Mouse (Mus musculus) ovary, postnatal 36 days (tissue): ENCODE measurements around the gene Fbxl17.

Experiments
- DNase-seq: peaks from one replicate; pipeline ENCODE4 v3.0.0; 2022; ENCODE audit warnings: low spot score, mixed read lengths

Fbxl17 gene

GRCm38 (mm10) chr17:63280990-63281389, 218.8 kb downstream of the Fbxl17 start:
- DNase-seq: no peak

GRCm38 (mm10) chr17:63279144-63279543, 220.7 kb downstream of the Fbxl17 start:
- no peak for DNase-seq

- DNase-seq: no peak
These were observed 226.5 kb downstream of the Fbxl17 start for GRCm38 (mm10) chr17:63273353-63273752.

GRCm38 (mm10) chr17:63272914-63273313, 226.9 kb downstream of the Fbxl17 start:
- no peak for DNase-seq

- DNase-seq: no peak
These were observed 228.8 kb downstream of the Fbxl17 start for GRCm38 (mm10) chr17:63271000-63271399.

- DNase-seq: no peak
These were observed 229.3 kb downstream of the Fbxl17 start for GRCm38 (mm10) chr17:63270513-63270912.

GRCm38 (mm10) chr17:63262674-63263073, 237.1 kb downstream of the Fbxl17 start:
- no peak for DNase-seq

GRCm38 (mm10) chr17:63261508-63262141, 238.2 kb downstream of the Fbxl17 start:
- no peak for DNase-seq

- no peak for DNase-seq
These were observed 240.7 kb downstream of the Fbxl17 start for GRCm38 (mm10) chr17:63259091-63259490.

- DNase-seq: no peak
These were observed 253.6 kb downstream of the Fbxl17 start for GRCm38 (mm10) chr17:63246144-63246619.

- no peak for DNase-seq
These were observed 254.3 kb downstream of the Fbxl17 start for GRCm38 (mm10) chr17:63245472-63245871.

- no peak for DNase-seq
These were observed 257.1 kb downstream of the Fbxl17 start for GRCm38 (mm10) chr17:63242761-63243160.

- DNase-seq: no peak
These were observed 259.1 kb downstream of the Fbxl17 start for GRCm38 (mm10) chr17:63240731-63241106.

- DNase-seq: no peak
These were observed 259.6 kb downstream of the Fbxl17 start for GRCm38 (mm10) chr17:63240021-63240730.

- DNase-seq: no peak
These were observed 263.0 kb downstream of the Fbxl17 start for GRCm38 (mm10) chr17:63236846-63237245.

- no peak for DNase-seq
These were observed 263.6 kb downstream of the Fbxl17 start for GRCm38 (mm10) chr17:63236221-63236620.

GRCm38 (mm10) chr17:63235821-63236220, 264.0 kb downstream of the Fbxl17 start:
- DNase-seq: no peak

- no peak for DNase-seq
These were observed 270.7 kb downstream of the Fbxl17 start for GRCm38 (mm10) chr17:63229111-63229510.

GRCm38 (mm10) chr17:63226380-63226779, 273.4 kb downstream of the Fbxl17 start:
- DNase-seq: no peak

GRCm38 (mm10) chr17:63225959-63226358, 273.9 kb downstream of the Fbxl17 start:
- no peak for DNase-seq

GRCm38 (mm10) chr17:63223675-63224074, 276.1 kb downstream of the Fbxl17 start:
- no peak for DNase-seq

- no peak for DNase-seq
These were observed 278.2 kb downstream of the Fbxl17 start for GRCm38 (mm10) chr17:63221632-63222031.

- no peak for DNase-seq
These were observed 279.0 kb downstream of the Fbxl17 start for GRCm38 (mm10) chr17:63220821-63221220.

GRCm38 (mm10) chr17:63217016-63217415, 282.8 kb downstream of the Fbxl17 start:
- DNase-seq: no peak
